Mouse (Mus musculus) stomach, postnatal 0 days (tissue): ENCODE measurements around the gene Ambra1. TPM values are rescaled to one million over a fixed set of nuclear protein-coding genes. Genes with fewer than 3 reads are reported as not detected.

ENCODE experiments used
- ATAC-seq: fragments of 200-750 bp; cut with Nextera tagmentation; 2 replicates; pipeline ENCODE4 v1.8.0; 2017; ENCODE audit not compliant: low FRiP score, low TSS enrichment
- DNase-seq: peaks from one replicate; pipeline ENCODE4 v3.0.0-alpha.2; 2016; ENCODE audit warnings: low spot score
- H3K27ac ChIP-seq: fragments of 300-500 bp; sonication (generic); replicated peaks from 2 replicates; pipeline ENCODE4 v1.5.1; 2014; ENCODE audit warnings: mild to moderate bottlenecking, control low read depth
- H3K27me3 ChIP-seq: fragments of 300-500 bp; sonication (generic); 2 replicates; pipeline ENCODE4 v1.6.1; 2014; ENCODE audit warnings: low read length; ENCODE audit not compliant: control insufficient read depth, insufficient read depth
- H3K36me3 ChIP-seq: fragments of 300-500 bp; sonication (generic); 2 replicates; pipeline ENCODE4 v1.6.1; 2014; ENCODE audit warnings: low read length, mixed read lengths; ENCODE audit not compliant: control insufficient read depth, insufficient read depth
- H3K4me1 ChIP-seq: fragments of 300-500 bp; sonication (generic); replicated peaks from 2 replicates; pipeline ENCODE4 v1.6.1; 2014; ENCODE audit warnings: antibody characterized with exemption; ENCODE audit not compliant: control insufficient read depth, insufficient read depth
- H3K4me2 ChIP-seq: fragments of 300-500 bp; sonication (generic); replicated peaks from 2 replicates; pipeline ENCODE4 v1.6.1; 2014; ENCODE audit warnings: low read depth, mild to moderate bottlenecking, control low read depth, moderate library complexity
- H3K4me3 ChIP-seq: fragments of 300-500 bp; sonication (generic); 2 replicates; pipeline ENCODE4 v1.5.1; 2014; ENCODE audit warnings: low read depth, low read length, control low read depth
- H3K9ac ChIP-seq: fragments of 300-500 bp; sonication (generic); 2 replicates; pipeline ENCODE4 v1.6.1; 2014; ENCODE audit warnings: mild to moderate bottlenecking, low read length, control low read depth, mixed read lengths
- H3K9me3 ChIP-seq: fragments of 300-500 bp; sonication (generic); 2 replicates; pipeline ENCODE4 v1.6.1; 2016; ENCODE audit warnings: low read length; ENCODE audit not compliant: control insufficient read depth
- CTCF ChIP-seq: IDR thresholded peaks from 2 replicates; pipeline ENCODE4 v1.5.1; 2016; ENCODE audit warnings: antibody characterized with exemption, low read depth, mild to moderate bottlenecking, moderate library complexity
- EP300 ChIP-seq: optimal IDR thresholded peaks from 2 replicates; pipeline ENCODE3; 2016; ENCODE audit warnings: antibody characterized with exemption
- WGBS: fragments of 180-500 bp; shearing (Covaris S2); extraction: QIAGEN DNeasy Blood & Tissue Kit; methylation state at CpG from one replicate; pipeline ENCODE4 v1.1.7; 2014; 5-methylcytosine and 5-hydroxymethylcytosine counted together
- polyA plus RNA-seq: library from polyadenylated mRNA; unstranded; fragments of >200 nt; fragmentation: Nextera tagmentation; extraction: Ambion mirVana; gene quantifications from 2 replicates; pipeline ENCODE4 v1.2.1, GENCODE M21; 2015

Gene Ambra1
- polyA plus RNA-seq, 1 experiment from 2014 or later = 5.7 TPM

DNA sequence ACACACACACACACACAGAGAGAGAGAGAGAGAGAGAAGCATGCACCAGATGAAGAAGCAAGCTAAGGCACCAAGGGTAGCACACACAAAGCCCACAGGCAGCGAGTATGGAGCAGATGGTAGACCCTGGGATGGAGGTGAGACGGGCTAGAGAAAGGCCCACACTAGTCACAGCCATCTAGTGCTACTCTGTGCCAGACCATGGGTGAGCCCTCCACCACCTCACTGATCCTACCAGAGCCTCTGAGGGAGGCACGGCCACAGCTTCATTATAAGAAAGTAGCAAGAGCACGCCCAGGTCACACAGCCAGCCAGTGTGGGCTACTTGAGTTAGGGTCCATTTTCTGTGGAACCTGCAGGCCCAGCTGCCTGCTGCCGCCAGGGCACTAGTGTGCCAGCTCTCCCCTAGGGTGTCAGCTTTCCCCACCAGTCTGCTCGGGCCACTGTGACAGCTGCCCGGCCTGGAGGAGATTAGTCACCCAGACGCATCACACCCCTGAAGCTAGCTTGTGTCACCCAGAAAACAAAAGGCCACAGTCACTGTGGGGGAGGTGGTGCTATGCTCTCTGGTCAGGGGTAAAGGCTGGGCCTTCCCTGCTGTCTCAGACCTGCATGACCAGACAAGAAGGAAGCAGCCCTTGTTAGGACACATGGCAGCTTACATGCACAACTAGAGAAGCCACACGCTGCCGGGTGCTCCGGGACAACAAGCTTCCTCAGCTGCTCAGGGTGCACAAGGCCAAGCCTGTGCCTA, 217.6 kb downstream of the Ambra1 start:
- Histone ChIP-seq H3K4me1 (peaks cover 18% of the 10 kb centered on the region), H3K27ac (peak overlapping the region; percentile 53), H3K27me3 (no peaks in the 10 kb centered on the region), H3K4me2 (no peak overlapping the region; the same call in 1 of the 2 replicates), H3K9me3 (no peaks in the 10 kb centered on the region), H3K9ac (0 out of 2 replicates have a peak overlapping the region, but pooled peaks have one; percentile 8), H3K36me3 (no peaks in the 10 kb centered on the region), H3K4me3 (no peak overlapping the region)
- DNase-seq (no peak), ATAC-seq (peak; percentile 36)
- 60% methylated on average over 11 of the region's 11 CpGs for WGBS
- no peak for TF ChIP-seq CTCF
- no peak for TF ChIP-seq EP300

DNA sequence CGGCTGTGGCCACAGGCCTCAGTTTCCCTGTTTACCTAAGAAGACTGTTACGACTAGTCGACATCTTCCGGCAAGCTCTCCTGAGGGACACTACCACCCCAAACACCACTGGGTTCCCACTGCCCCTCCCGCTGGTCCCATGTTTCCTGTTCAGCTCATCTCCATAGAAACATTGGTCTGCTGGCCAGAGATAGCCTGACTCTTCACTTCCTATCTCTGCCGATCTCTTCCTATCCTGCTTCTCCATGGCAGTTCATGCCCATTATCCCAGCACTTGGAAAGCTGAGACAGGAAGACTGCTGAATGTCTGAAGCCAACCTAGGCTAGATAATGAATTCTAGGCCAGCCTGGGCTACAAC, 218.2 kb downstream of the Ambra1 start:
- DNase-seq = no peak
- no peak for ATAC-seq
- H3K27ac ChIP-seq = peak overlapping the region; percentile 53
- H3K27me3 ChIP-seq = no peaks in the 10 kb centered on the region
- TF ChIP-seq CTCF = no peak
- TF ChIP-seq EP300 = no peak
- no peaks in the 10 kb centered on the region for H3K36me3 ChIP-seq
- WGBS = 68% methylated on average over 6 of the region's 6 CpGs
- H3K9me3 ChIP-seq = no peaks in the 10 kb centered on the region
- H3K4me1 ChIP-seq = peaks cover 18% of the 10 kb centered on the region
- no peak overlapping the region for H3K4me2 ChIP-seq
- H3K4me3 ChIP-seq = no peak overlapping the region
- no peak overlapping the region for H3K9ac ChIP-seq

GRCm38 (mm10) chr2:91948792-91949241, 218.9 kb downstream of the Ambra1 start:
- peak overlapping the region; percentile 55; the same call in 1 of the 2 replicates for H3K4me2 ChIP-seq
- TF ChIP-seq EP300 (no peak), CTCF (no peak)
- WGBS = 62% methylated on average over 3 of the region's 3 CpGs
- no peak overlapping the region; the same call in 1 of the 2 replicates for H3K27ac ChIP-seq
- DNase-seq (no peak), ATAC-seq (no peak)
- H3K4me3 ChIP-seq = no peak overlapping the region
- H3K9ac ChIP-seq = peak overlapping the region; percentile 58; the same call in 1 of the 2 replicates
- no peaks in the 10 kb centered on the region for H3K9me3 ChIP-seq
- peaks cover 20% of the 10 kb centered on the region for H3K4me1 ChIP-seq
- no peaks in the 10 kb centered on the region for H3K36me3 ChIP-seq
- H3K27me3 ChIP-seq = no peaks in the 10 kb centered on the region

DNA sequence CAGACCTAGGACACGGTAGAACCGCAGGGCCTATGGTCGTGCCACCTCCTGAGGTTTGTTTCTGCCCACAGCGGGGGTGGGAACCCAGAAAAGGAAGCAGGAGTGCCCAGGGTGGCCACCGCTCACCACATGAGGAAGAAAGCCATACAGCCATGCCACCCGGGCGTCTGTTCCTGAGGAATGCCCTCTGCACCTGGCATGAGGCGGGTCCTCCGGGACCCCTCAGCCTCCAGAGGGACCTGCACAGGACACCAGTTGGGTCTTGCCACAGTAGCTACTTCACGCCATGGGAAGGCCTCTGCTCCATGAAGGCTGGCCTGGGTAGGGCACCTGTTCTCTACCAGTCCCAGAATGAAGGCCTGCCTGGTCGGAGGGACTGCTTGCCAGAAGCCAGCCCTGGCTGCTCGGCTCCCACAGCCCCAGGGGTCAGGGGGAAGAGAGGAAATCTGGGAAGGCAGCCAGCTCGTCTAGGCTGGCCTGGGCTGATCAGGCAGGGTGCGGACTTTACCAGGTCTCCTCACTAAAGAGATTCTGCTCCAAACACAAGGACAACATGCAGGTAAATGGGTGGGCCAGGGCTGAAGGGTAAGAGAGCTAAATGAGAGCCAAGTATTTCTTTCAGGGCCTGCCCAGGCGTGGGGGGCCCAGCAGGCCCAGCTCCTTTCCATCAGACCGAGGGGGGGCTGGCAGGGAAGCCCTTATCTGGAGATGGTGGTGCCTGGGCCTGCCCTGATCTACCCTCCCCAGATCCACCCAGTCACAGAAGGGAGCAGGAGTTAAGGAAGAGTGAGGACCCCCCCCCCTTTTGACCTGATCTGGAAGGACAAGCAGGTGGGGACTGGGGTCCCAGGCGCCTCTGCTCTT, 219.7 kb downstream of the Ambra1 start:
- Histone ChIP-seq H3K4me1 (peaks cover 23% of the 10 kb centered on the region), H3K9me3 (no peaks in the 10 kb centered on the region), H3K36me3 (no peaks in the 10 kb centered on the region), H3K4me2 (peak overlapping the region; percentile 55), H3K27me3 (no peaks in the 10 kb centered on the region), H3K9ac (peak overlapping the region; percentile 58), H3K4me3 (peak overlapping the region; percentile 30), H3K27ac (peak overlapping the region; percentile 81)
- no peak for TF ChIP-seq EP300
- TF ChIP-seq CTCF = no peak
- 0 out of 2 replicates have a peak, but pooled peaks have one; percentile 14 for ATAC-seq
- DNase-seq = peak; percentile 48
- 64% methylated on average over 17 of the region's 17 CpGs for WGBS

DNA sequence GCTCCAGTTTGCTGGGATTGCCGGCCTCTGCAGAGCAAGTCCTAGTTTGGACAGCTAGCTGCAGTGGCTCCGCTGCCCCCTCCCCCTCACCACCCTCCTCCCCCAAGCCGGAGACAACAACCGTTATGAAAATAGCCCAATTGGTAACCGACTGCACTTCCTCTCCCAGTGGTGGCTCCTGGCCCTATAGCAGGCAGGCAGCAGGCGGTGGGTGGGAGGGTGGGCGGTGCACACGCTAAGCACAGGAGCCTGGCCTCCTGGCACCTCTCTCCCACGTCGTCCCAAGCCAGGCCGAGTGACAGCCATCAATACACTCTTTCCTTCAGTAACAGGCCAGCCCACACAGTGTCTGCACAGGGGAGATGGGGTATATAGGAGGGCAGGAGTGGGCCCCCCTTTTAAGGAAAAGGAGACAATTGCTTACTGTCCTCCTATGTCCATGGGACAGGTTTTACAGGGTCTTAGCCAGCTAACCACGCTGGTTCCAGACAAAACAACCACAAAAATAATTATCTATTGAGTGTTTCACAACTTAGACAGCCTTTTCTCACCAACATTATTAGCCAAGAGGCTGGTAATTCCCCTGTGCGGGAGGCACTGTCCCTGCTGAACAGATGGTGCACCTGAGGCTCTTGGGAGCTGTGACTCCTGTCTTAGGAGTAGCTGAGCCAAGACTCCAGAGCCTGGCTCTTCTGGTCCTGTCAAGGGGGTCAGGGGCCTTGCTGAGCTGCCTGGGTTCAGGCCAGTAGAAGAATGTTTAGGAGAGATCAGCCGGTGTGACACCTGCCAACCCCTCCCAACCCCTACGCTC, 220.5 kb downstream of the Ambra1 start:
- no peak for TF ChIP-seq EP300
- no peak for TF ChIP-seq CTCF
- Histone ChIP-seq H3K9me3 (no peaks in the 10 kb centered on the region), H3K9ac (peak overlapping the region; percentile 58), H3K4me2 (peak overlapping the region; percentile 55), H3K4me1 (peaks cover 23% of the 10 kb centered on the region), H3K27me3 (no peaks in the 10 kb centered on the region), H3K27ac (peak overlapping the region; percentile 81), H3K4me3 (peak overlapping the region; percentile 30), H3K36me3 (no peaks in the 10 kb centered on the region)
- peak; percentile 38 for ATAC-seq
- WGBS = 14% methylated on average over 15 of the region's 15 CpGs
- DNase-seq = peak; percentile 45
